Mouse (Mus musculus) testis, adult 2 months (tissue): ENCODE results near the gene Itgb8. TPM values are rescaled to one million over a fixed set of nuclear protein-coding genes. Genes with fewer than 3 reads are reported as not detected.

ENCODE experiments used
- H3K27ac ChIP-seq: fragments of 200-500 bp; 2 replicates; pipeline ENCODE4 v1.5.1; 2012; ENCODE audit warnings: low read depth, low read length; ENCODE audit not compliant: control insufficient read depth, insufficient read depth
- H3K27me3 ChIP-seq: fragments of 200-500 bp; 2 replicates; pipeline ENCODE4 v1.6.1; 2012; ENCODE audit warnings: mild to moderate bottlenecking, low read length, moderate library complexity; ENCODE audit not compliant: control insufficient read depth, insufficient read depth
- H3K36me3 ChIP-seq: fragments of 200-500 bp; 2 replicates; pipeline ENCODE4 v1.6.1; 2012; ENCODE audit warnings: mild to moderate bottlenecking, low read length; ENCODE audit not compliant: control insufficient read depth, insufficient read depth
- H3K4me1 ChIP-seq: fragments of 200-500 bp; 2 replicates; pipeline ENCODE4 v1.6.1; 2012; ENCODE audit warnings: low read length; ENCODE audit not compliant: control insufficient read depth, insufficient read depth
- H3K4me3 ChIP-seq: fragments of 200-500 bp; 2 replicates; pipeline ENCODE4 v1.5.1; 2012; ENCODE audit warnings: low read depth, mild to moderate bottlenecking, low read length, moderate library complexity, mixed read lengths; ENCODE audit not compliant: control insufficient read depth
- CTCF ChIP-seq: fragments of 200-500 bp; IDR thresholded peaks from 2 replicates; pipeline ENCODE4 v1.5.1; 2012; ENCODE audit warnings: low read depth, mild to moderate bottlenecking, inconsistent platforms, low read length, moderate library complexity; ENCODE audit not compliant: control insufficient read depth, insufficient read depth, insufficient replicate concordance
- POLR2A ChIP-seq: fragments of 200-500 bp; IDR thresholded peaks from 2 replicates; pipeline ENCODE4 v1.6.1; 2012; ENCODE audit warnings: low read depth, mild to moderate bottlenecking, inconsistent platforms, low read length, moderate library complexity; ENCODE audit not compliant: control insufficient read depth
- polyA plus RNA-seq: library from polyadenylated mRNA; depleted of rRNA; stranded (reverse); fragments of >200 nt; gene quantifications from 2 replicates; pipeline ENCODE4 v1.2.3, GENCODE M21; 2012

The Itgb8 gene
- polyA plus RNA-seq, 1 experiment = 0.15 TPM

- Histone ChIP-seq H3K4me3 (no peak overlapping the region), H3K36me3 (no peaks in the 10 kb centered on the region), H3K4me1 (no peaks in the 10 kb centered on the region), H3K27me3 (no peaks in the 10 kb centered on the region), H3K27ac (no peak overlapping the region)
- TF ChIP-seq POLR2A = no peak
- TF ChIP-seq CTCF = no peak
Observed at GRCm38 (mm10) chr12:119209384-119210072, 29.1 kb downstream of the Itgb8 start.

- Histone ChIP-seq H3K36me3 (no peaks in the 10 kb centered on the region), H3K27me3 (no peaks in the 10 kb centered on the region), H3K4me3 (no peak overlapping the region), H3K27ac (no peak overlapping the region), H3K4me1 (no peaks in the 10 kb centered on the region)
- TF ChIP-seq CTCF = no peak
- TF ChIP-seq POLR2A = no peak
Observed at GRCm38 (mm10) chr12:119207464-119207801, 31.2 kb downstream of the Itgb8 start.

GRCm38 (mm10) chr12:119206711-119207463, 31.7 kb downstream of the Itgb8 start:
- TF ChIP-seq POLR2A (no peak), CTCF (no peak)
- Histone ChIP-seq H3K27me3 (no peaks in the 10 kb centered on the region), H3K36me3 (no peaks in the 10 kb centered on the region), H3K4me3 (no peak overlapping the region), H3K4me1 (no peaks in the 10 kb centered on the region), H3K27ac (no peak overlapping the region)

- no peak for TF ChIP-seq CTCF
- TF ChIP-seq POLR2A = no peak
- no peaks in the 10 kb centered on the region for H3K4me1 ChIP-seq
- no peaks in the 10 kb centered on the region for H3K27me3 ChIP-seq
- H3K27ac ChIP-seq = no peak overlapping the region
- H3K4me3 ChIP-seq = no peak overlapping the region
- H3K36me3 ChIP-seq = no peaks in the 10 kb centered on the region
Observed at GRCm38 (mm10) chr12:119204411-119204810, 34.2 kb downstream of the Itgb8 start.

- H3K27me3 ChIP-seq = no peaks in the 10 kb centered on the region
- TF ChIP-seq POLR2A = no peak
- no peak for TF ChIP-seq CTCF
- no peaks in the 10 kb centered on the region for H3K4me1 ChIP-seq
- no peaks in the 10 kb centered on the region for H3K36me3 ChIP-seq
- no peak overlapping the region for H3K27ac ChIP-seq
- no peak overlapping the region for H3K4me3 ChIP-seq
Observed at GRCm38 (mm10) chr12:119202766-119203165, 35.8 kb downstream of the Itgb8 start.

- Histone ChIP-seq H3K4me1 (no peaks in the 10 kb centered on the region), H3K36me3 (no peaks in the 10 kb centered on the region), H3K4me3 (no peak overlapping the region), H3K27me3 (no peaks in the 10 kb centered on the region), H3K27ac (no peak overlapping the region)
- TF ChIP-seq CTCF (no peak), POLR2A (no peak)
Observed at GRCm38 (mm10) chr12:119195145-119195544, 43.5 kb downstream of the Itgb8 start.

GRCm38 (mm10) chr12:119189814-119190213, 48.8 kb downstream of the Itgb8 start:
- TF ChIP-seq CTCF (no peak), POLR2A (no peak)
- H3K36me3 ChIP-seq = no peaks in the 10 kb centered on the region
- H3K27me3 ChIP-seq = no peaks in the 10 kb centered on the region
- H3K4me1 ChIP-seq = no peaks in the 10 kb centered on the region
- no peak overlapping the region for H3K4me3 ChIP-seq
- no peak overlapping the region for H3K27ac ChIP-seq
